Mouse (Mus musculus) forebrain, embryonic 13.5 days (tissue): Measurements from ENCODE around the gene Kcnj9. TPM values are rescaled to one million over a fixed set of nuclear protein-coding genes. Genes with fewer than 3 reads are reported as not detected.

Experiments
- ATAC-seq: fragments of 200-750 bp; cut with Nextera tagmentation; 2 replicates; pipeline ENCODE4 v1.8.0; 2017
- H3K27ac ChIP-seq: fragments of 300-500 bp; sonication (generic); 2 replicates; pipeline ENCODE4 v1.5.1; 2015; ENCODE audit warnings: inconsistent platforms, mild to moderate bottlenecking, moderate library complexity
- H3K27me3 ChIP-seq: fragments of 300-500 bp; sonication (generic); 2 replicates; pipeline ENCODE4 v1.6.1; 2015; ENCODE audit warnings: mild to moderate bottlenecking, inconsistent platforms
- H3K36me3 ChIP-seq: fragments of 300-500 bp; sonication (generic); 2 replicates; pipeline ENCODE4 v1.6.1; 2015; ENCODE audit warnings: mild to moderate bottlenecking, inconsistent platforms; ENCODE audit not compliant: poor library complexity, severe bottlenecking
- H3K4me1 ChIP-seq: fragments of 300-500 bp; sonication (generic); 2 replicates; pipeline ENCODE4 v1.6.1; 2015; ENCODE audit warnings: inconsistent platforms
- H3K4me2 ChIP-seq: fragments of 300-500 bp; sonication (generic); 2 replicates; pipeline ENCODE4 v1.6.1; 2015; ENCODE audit warnings: inconsistent platforms, mild to moderate bottlenecking, moderate library complexity
- H3K4me3 ChIP-seq: fragments of 300-500 bp; sonication (generic); 2 replicates; pipeline ENCODE4 v1.5.1; 2015; ENCODE audit warnings: mild to moderate bottlenecking, inconsistent platforms
- H3K9ac ChIP-seq: fragments of 300-500 bp; sonication (generic); 2 replicates; pipeline ENCODE4 v1.6.1; 2015; ENCODE audit warnings: mild to moderate bottlenecking, inconsistent platforms
- H3K9me3 ChIP-seq: fragments of 300-500 bp; sonication (generic); replicated peaks from 2 replicates; pipeline ENCODE4 v1.6.1; 2016; ENCODE audit warnings: inconsistent platforms
- WGBS: fragments of 180-500 bp; shearing (Covaris S2); methylation state at CpG from one replicate; pipeline ENCODE4 v1.1.7; 2015; 5-methylcytosine and 5-hydroxymethylcytosine counted together
- polyA plus RNA-seq: library from polyadenylated mRNA; unstranded; fragments of >200 nt; fragmentation: Nextera tagmentation; extraction: Ambion mirVana; gene quantifications from 2 replicates; pipeline ENCODE4 v1.2.1, GENCODE M21; 2015

Kcnj9 gene
- 1.8 and 3.0 TPM in 2 replicates for polyA plus RNA-seq

DNA sequence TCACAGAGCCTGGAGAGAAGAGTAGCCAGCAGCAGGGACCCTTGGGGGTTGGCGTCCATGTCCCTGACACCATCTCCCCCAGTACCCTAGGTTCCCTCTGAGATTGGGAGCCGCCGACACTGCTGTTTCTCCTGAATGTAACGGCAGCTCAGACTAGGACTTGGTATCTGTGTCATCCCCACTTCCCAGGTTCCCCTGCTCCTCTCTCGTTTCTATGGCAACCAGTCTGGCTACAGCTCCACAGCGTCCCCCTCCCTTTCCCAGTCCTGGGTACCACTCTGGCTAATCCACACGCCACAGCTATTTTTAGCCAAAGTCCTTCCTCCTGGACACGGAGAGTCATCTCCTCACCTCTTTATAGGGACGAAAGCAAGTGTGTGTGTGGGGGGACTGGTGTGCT lies at the start of gene Kcnj9:
Kcnj9 (minus strand) TSS at position 188 of the 400 bp plus-strand sequence.
- peak; percentile 89 for ATAC-seq
- H3K4me2 ChIP-seq, result peak within 1 kb of the TSS; percentile 51
- H3K4me1 ChIP-seq, result peaks cover 20% of the 10 kb centered on the region
- no peaks in the 10 kb centered on the region for H3K9me3 ChIP-seq
- H3K4me3 ChIP-seq, result peak within 1 kb of the TSS; percentile 27
- WGBS, result 20% methylated on average over 9 of the region's 9 CpGs
- H3K27me3 ChIP-seq, result peaks cover 19% of the 10 kb centered on the region
- peak within 1 kb of the TSS; percentile 26; the same call in 1 of the 2 replicates for H3K27ac ChIP-seq
- peak within 1 kb of the TSS; percentile 40; the same call in 1 of the 2 replicates for H3K9ac ChIP-seq
- no peaks in the 10 kb centered on the region for H3K36me3 ChIP-seq

DNA sequence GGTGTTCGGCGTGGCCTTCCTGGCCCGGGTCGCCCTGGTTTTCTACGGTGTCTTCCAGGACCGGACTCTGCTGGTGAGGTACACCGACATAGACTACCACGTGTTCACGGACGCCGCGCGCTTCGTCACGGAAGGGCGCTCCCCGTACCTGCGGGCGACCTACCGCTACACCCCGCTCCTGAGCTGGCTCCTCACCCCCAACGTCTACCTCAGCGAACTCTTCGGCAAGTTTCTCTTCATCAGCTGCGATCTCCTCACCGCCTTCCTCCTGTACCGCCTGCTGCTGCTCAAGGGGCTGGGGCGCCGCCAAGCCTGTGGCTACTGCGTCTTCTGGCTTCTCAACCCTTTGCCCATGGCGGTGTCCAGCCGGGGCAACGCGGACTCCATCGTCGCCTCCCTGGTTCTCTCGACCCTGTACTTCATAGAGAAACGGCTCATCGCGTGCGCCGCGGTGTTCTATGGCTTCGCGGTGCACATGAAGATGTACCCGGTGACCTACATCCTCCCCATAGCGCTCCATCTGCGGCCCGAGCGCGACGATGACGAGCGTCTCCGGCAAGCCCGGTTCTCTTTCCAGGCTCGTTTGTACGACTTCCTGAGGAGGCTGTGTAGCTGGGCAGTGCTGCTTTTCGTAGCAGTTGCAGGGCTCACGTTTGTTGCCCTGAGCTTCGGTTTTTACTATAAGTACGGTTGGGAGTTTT lies 47.8 kb upstream of the Kcnj9 start:
- no peak; the same call in 1 of the 2 replicates for ATAC-seq
- Histone ChIP-seq H3K27me3 (no peaks in the 10 kb centered on the region), H3K4me3 (peak overlapping the region; percentile 97), H3K27ac (peak overlapping the region; percentile 25), H3K9me3 (no peaks in the 10 kb centered on the region), H3K9ac (peak overlapping the region; percentile 92), H3K4me1 (peaks cover 35% of the 10 kb centered on the region), H3K36me3 (peaks cover 21% of the 10 kb centered on the region), H3K4me2 (peak overlapping the region; percentile 100)
- 3% methylated on average over 62 of the region's 62 CpGs for WGBS

- Histone ChIP-seq H3K27ac (peak within 1 kb of the TSS; percentile 62), H3K27me3 (no peaks in the 10 kb centered on the region), H3K9me3 (no peaks in the 10 kb centered on the region), H3K4me2 (peak within 1 kb of the TSS; percentile 100), H3K4me1 (peaks cover 35% of the 10 kb centered on the region), H3K4me3 (peak within 1 kb of the TSS; percentile 97), H3K36me3 (peaks cover 17% of the 10 kb centered on the region), H3K9ac (peak within 1 kb of the TSS; percentile 92)
- WGBS, result 1% methylated on average over 39 of the region's 39 CpGs
- ATAC-seq, result peak; percentile 99
These were observed 47.1 kb upstream of the Kcnj9 start, which contains the start of gene Pigm for GRCm38 (mm10) chr1:172376198-172376667. Gene Pigm, plus strand, starts transcription at chr1:172376546.

DNA sequence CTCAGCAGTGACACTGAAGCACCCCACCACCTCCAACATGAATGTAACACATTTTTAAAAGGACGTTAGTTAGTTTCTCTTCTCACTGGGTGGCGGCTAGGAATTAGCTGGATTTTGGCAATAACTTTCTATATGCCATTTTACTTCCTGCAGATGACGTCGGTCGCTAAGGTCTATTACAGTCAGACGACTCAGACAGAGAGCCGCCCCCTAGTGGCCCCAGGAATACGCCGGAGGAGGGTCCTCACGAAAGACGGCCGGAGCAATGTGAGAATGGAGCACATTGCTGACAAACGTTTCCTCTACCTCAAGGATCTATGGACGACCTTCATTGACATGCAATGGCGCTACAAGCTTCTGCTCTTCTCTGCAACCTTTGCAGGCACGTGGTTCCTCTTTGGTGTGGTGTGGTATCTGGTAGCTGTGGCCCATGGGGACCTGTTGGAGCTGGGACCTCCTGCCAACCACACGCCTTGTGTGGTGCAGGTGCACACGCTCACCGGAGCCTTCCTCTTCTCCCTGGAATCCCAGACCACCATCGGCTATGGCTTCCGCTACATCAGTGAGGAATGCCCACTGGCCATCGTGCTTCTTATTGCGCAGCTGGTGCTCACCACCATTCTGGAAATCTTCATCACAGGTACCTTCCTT lies 39.8 kb upstream of the Kcnj9 start:
- 33% methylated on average over 23 of the region's 23 CpGs for WGBS
- Histone ChIP-seq H3K9me3 (no peaks in the 10 kb centered on the region), H3K27ac (no peak overlapping the region), H3K4me3 (no peak overlapping the region), H3K4me1 (0 out of 2 replicates have a peak, but pooled peaks cover 3% of the 10 kb centered on the region), H3K9ac (no peak overlapping the region), H3K27me3 (no peaks in the 10 kb centered on the region), H3K36me3 (peaks cover 16% of the 10 kb centered on the region), H3K4me2 (peak overlapping the region; percentile 25)
- ATAC-seq, result peak; percentile 60

DNA sequence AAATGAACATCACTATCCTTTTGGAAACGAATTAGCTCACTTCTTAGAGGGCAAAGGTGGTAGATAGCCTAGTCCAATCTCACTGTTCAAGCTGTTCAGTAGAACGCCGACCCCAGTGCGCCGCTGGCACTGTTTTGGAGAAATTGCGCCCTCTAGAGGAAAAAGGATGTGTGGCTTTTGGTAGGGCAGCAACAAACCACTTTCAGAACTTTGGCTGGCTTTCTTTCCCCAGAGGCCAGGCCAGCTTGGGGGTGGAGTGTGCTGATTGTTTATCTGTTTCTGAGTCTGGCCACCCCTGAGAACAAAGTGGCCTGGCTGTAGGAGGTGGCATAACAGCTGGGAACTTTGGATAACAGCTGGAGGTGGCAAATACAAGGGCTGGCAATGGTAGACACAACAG lies 35.6 kb upstream of the Kcnj9 start:
- Histone ChIP-seq H3K4me1 (0 out of 2 replicates have a peak, but pooled peaks cover 3% of the 10 kb centered on the region), H3K4me2 (no peak overlapping the region), H3K36me3 (peaks cover 8% of the 10 kb centered on the region), H3K9ac (no peak overlapping the region), H3K9me3 (no peaks in the 10 kb centered on the region), H3K27ac (no peak overlapping the region), H3K27me3 (no peaks in the 10 kb centered on the region), H3K4me3 (no peak overlapping the region)
- ATAC-seq, result peak; percentile 48; the same call in 1 of the 2 replicates
- WGBS, result 7% methylated on average over 6 of the region's 6 CpGs

DNA sequence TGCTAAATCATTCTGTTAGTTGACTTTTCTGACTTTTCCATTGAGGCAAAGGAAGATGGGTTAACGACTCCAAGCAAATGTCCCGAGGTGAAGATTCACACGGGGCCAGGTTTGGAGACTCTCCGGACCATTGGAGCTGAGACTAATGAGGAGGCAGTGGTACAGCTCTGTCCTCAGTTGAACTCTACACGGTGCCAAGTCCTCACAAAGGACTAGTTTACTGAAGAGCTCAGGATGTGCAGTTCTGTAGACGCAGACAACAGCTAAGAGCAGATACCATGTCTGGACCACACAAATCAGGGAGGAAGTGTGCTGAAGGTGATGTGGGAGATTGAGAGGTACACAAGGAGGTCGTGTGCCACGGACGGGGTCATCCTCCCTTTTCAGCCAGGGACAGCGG lies 29.2 kb upstream of the Kcnj9 start:
- no peak overlapping the region for H3K4me2 ChIP-seq
- 69% methylated on average over 10 of the region's 10 CpGs for WGBS
- H3K9ac ChIP-seq, result no peak overlapping the region
- peaks cover 37% of the 10 kb centered on the region for H3K4me1 ChIP-seq
- H3K4me3 ChIP-seq, result no peak overlapping the region
- no peak for ATAC-seq
- H3K9me3 ChIP-seq, result no peaks in the 10 kb centered on the region
- no peaks in the 10 kb centered on the region for H3K27me3 ChIP-seq
- no peak overlapping the region for H3K27ac ChIP-seq
- H3K36me3 ChIP-seq, result no peaks in the 10 kb centered on the region

DNA sequence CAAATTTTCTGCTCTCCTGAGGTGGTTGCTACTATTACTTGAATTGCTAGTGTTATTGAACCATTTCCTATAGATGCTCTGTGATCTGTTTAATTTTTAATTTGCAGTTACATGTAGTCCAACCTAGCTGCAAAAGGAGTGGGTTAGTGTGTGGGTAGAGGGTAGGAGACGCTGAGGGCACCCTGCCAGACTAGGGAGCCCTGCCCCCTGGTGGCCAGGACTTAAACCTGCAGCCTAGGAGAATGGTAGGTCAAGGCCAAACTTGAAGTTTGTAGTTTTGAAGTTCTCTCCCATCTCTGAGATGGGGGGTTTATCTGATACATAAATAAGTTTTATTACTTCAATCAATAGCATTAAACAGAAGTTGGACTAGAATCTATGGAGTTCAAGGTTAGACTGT lies 28.4 kb upstream of the Kcnj9 start:
- WGBS, result 6% methylated on average over 1 of the region's 1 CpGs
- no peak overlapping the region for H3K4me3 ChIP-seq
- no peaks in the 10 kb centered on the region for H3K36me3 ChIP-seq
- H3K27ac ChIP-seq, result no peak overlapping the region
- H3K4me1 ChIP-seq, result peaks cover 37% of the 10 kb centered on the region
- H3K9ac ChIP-seq, result no peak overlapping the region
- H3K9me3 ChIP-seq, result no peaks in the 10 kb centered on the region
- H3K27me3 ChIP-seq, result no peaks in the 10 kb centered on the region
- ATAC-seq, result peak; percentile 72
- no peak overlapping the region for H3K4me2 ChIP-seq

- Histone ChIP-seq H3K36me3 (no peaks in the 10 kb centered on the region), H3K27ac (peak overlapping the region; percentile 42), H3K9me3 (no peaks in the 10 kb centered on the region), H3K27me3 (no peaks in the 10 kb centered on the region), H3K4me3 (no peak overlapping the region), H3K9ac (peak overlapping the region; percentile 41; the same call in 1 of the 2 replicates), H3K4me2 (no peak overlapping the region), H3K4me1 (peaks cover 56% of the 10 kb centered on the region)
- WGBS, result 11% methylated on average over 3 of the region's 3 CpGs
- no peak for ATAC-seq
These were observed 26.2 kb upstream of the Kcnj9 start for GRCm38 (mm10) chr1:172355336-172355735.

DNA sequence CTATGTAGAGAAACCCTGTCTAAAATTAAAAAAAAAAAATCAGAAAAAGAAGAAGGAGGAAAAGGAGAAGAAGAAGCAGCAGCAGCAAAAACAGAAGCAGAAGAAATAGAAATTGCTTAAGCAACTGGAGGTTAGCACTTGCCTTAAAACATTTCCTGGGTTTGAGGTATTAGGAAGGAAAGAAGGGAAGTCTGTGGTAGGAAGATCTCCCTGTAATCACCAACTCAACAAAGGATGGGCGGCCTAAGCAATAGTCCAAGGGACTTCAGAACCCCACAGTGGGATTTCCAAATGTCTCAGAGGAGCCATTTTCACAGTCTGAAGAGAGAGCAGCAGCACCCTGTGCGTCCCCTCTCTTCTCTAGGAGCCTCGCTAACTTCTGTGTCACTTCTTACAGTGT lies 23.3 kb upstream of the Kcnj9 start:
- Histone ChIP-seq H3K27me3 (no peaks in the 10 kb centered on the region), H3K9ac (no peak overlapping the region), H3K27ac (no peak overlapping the region), H3K4me1 (peaks cover 65% of the 10 kb centered on the region), H3K9me3 (no peaks in the 10 kb centered on the region), H3K4me2 (no peak overlapping the region), H3K4me3 (no peak overlapping the region), H3K36me3 (no peaks in the 10 kb centered on the region)
- no peak for ATAC-seq
- 95% methylated on average over 3 of the region's 3 CpGs for WGBS

- ATAC-seq, result no peak
- Histone ChIP-seq H3K4me1 (peaks cover 61% of the 10 kb centered on the region), H3K4me3 (no peak overlapping the region), H3K27me3 (no peaks in the 10 kb centered on the region), H3K36me3 (no peaks in the 10 kb centered on the region), H3K27ac (no peak overlapping the region), H3K9me3 (no peaks in the 10 kb centered on the region), H3K9ac (no peak overlapping the region), H3K4me2 (no peak overlapping the region)
- WGBS, result 79% methylated on average over 6 of the region's 6 CpGs
These were observed 22.9 kb upstream of the Kcnj9 start for GRCm38 (mm10) chr1:172352001-172352400.

DNA sequence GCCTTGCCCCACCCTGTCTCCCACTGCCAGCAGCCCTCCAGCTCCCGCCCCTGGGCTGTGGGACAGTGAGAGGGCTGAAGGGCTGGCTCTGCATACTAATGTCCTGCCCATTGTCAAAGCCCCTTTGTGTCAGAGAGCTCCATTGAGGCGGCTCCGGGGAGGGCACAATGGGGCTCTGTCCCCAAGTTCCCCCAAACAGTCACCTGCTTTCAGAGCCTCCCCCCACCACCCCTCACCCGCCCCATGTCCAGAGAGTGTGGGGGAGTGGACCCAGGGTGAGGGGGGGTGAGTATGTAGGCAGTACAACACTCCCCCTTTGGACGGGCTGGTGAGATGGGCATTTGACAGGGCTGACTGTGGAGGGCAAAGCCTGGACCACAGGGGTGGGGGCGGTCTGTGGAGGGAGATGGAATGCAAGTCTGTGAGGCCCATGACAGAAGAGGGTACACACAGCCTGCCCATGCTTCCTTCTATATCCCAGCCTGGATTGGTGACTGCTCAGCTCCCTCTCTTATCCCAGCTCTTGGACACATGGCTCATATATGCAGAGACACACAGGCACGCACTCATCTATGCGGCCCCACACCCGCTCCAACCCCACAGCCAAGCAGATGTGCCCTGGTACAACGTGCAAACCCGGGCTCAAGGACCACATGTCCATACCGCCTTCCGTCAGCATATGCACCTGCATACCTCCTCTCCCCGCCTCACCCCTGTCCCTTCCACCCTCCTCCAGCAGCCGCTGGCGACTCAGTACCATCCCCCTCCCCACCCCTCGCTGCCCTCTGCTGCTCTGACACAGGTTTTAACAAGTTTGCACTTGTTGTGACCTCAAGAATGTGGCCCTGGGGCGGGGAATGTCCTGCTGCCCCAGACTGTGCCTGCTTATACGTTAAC lies 21.0 kb upstream of the Kcnj9 start:
- WGBS, result 2% methylated on average over 19 of the region's 19 CpGs
- peaks cover 46% of the 10 kb centered on the region for H3K4me1 ChIP-seq
- H3K9ac ChIP-seq, result peak overlapping the region; percentile 53
- peak; percentile 96 for ATAC-seq
- no peaks in the 10 kb centered on the region for H3K27me3 ChIP-seq
- peak overlapping the region; percentile 1; the same call in 1 of the 2 replicates for H3K4me3 ChIP-seq
- no peaks in the 10 kb centered on the region for H3K36me3 ChIP-seq
- no peaks in the 10 kb centered on the region for H3K9me3 ChIP-seq
- H3K27ac ChIP-seq, result peak overlapping the region; percentile 92
- H3K4me2 ChIP-seq, result peak overlapping the region; percentile 42
